Mouse (Mus musculus): ENCODE measurements around the gene C87436.
A peak's percentile ranks its signal among the peaks of the same experiment; 100 is the strongest.

C87436 gene

DNA sequence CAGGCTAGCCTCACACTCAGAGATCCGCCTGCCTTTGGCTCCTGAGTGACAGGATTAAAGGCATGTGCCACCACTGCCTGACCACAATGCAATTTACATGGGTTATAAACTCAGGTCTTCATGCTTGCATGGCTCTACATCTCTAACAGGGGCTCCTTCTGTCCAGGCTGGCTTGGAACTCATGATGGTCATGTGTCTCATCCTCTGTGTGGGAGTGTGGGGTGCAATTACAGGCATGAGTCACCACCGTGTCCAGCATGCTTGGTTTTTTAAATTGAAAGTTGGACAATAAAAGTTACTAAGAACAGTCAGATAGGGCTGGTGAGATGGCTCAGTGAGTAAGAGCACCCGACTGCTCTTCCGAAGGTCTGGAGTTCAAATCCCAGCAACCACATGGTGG, 75.1 kb downstream of the C87436 start:
- DNase-seq (ENCODE audit: low read depth), result no peak

DNA sequence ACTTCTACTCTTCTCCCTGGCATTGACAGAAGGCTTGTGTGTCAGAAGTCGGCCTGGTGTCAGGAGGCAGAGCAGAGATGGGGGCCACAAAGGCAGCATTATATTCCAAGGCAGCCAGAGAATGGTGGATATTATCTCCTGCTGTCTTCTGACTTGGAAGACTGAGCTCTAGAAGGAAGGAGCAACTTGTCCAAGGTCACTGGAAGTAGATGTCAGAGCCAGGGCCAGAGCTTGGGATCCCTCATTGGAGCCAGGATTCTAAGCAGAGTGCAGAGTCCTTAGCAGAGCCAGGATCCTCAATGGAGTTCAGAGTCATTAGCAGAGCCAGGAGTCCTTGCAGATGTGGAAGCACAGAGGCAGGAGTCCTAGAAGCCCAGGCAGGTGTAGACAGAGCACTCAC, 77.8 kb downstream of the C87436 start:
- DNase-seq (ENCODE audit: low read depth), result no peak

DNA sequence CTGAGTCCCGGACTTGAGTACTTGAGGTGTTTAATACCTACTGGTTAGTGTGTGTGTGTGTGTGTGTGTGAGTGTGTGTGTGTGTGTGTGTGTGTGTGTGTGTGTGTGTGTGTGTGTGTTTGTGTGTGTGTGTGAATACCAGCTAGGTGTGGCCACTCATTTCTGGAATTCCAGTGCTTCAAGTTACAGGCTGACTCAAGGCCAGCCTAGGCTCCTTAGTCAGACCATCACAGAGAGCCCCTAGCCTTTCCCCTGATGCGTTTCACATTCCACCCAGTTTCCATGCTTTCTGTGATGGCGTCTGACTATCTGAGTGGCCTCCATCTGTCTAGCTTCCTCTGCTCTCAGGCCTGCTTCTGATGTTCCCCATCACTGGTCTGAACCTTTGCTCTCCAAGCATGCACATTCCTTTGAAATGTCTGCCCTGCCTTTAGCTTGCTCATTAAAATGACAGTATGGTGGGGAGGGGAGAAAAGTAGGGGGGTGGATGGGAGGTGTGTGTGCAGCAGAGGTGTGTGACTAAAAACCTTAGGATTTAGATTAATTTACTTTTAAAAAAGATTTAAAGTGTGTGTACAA, 81.7 kb downstream of the C87436 start:
- DNase-seq (ENCODE audit: low read depth), result no peak

DNA sequence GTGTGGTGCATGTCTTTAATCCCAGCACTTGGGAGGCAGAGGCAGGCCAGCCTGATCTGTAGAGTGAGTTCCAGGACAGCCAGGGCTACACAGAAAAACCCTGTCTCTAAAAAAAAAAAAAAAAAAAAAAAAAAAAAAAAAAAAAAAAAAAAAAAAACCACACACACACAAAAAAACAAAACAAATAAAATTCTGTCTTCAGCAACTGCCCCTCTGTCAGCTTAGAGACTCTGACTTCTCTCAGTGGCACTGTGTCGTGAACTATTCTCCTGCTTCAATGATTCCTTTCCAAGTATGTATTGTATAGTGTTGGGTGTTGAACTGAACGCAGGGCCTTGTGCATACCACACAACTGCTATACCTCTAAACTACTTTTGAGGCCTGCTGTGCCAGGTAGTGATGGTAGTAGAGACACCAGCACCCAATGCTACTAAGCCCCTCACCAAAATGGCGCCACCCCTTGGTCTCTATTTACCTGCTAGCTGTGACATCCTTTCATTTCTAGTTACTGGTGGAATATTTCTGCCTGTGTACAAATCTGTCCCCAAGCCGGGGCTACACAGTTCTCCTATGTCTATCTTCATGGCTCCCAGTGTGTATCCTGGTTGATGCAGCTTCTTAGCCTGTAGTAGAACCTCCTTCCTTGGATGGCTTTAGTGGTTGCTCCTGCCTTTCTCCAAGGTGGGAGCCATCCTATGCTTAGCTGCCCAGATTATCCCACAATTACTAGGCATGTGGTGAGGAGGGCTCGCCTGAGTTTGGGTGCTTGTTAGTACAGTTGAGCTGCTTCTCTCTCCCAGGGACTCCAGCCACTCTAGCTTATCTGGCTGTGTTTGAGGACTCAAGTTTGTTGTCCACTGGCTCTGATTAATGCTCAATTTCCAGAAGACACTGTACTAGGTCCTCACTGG, 84.1 kb downstream of the C87436 start:
- DNase-seq (ENCODE audit: low read depth), result peak; percentile 41

Data from naive thymus-derived CD4-positive, alpha-beta T cell, adult 2 months (primary cell).